Mouse (Mus musculus) right cerebral cortex, postnatal 4 days (tissue): ENCODE results near the gene Gldc.
"Not testable (repeated sequence)": the region's sequence is repeated elsewhere in the genome, so short reads cannot be mapped to it uniquely, and the experiment has no call there.

Source experiments
- DNase-seq: peaks from one replicate; pipeline ENCODE4 v3.0.0-alpha.2; 2022

Gene Gldc

GRCm38 (mm10) chr19:30174919-30175571 lies at the start of gene Gldc:
TSS of gene Gldc (minus strand) at chr19:30175429.
- peak; percentile 57 for DNase-seq

- DNase-seq = not testable (repeated sequence)
Observed at GRCm38 (mm10) chr19:30222593-30222992, 47.4 kb upstream of the Gldc start.

GRCm38 (mm10) chr19:30217335-30217734 lies 42.1 kb upstream of the Gldc start:
- peak; percentile 74 for DNase-seq

DNA sequence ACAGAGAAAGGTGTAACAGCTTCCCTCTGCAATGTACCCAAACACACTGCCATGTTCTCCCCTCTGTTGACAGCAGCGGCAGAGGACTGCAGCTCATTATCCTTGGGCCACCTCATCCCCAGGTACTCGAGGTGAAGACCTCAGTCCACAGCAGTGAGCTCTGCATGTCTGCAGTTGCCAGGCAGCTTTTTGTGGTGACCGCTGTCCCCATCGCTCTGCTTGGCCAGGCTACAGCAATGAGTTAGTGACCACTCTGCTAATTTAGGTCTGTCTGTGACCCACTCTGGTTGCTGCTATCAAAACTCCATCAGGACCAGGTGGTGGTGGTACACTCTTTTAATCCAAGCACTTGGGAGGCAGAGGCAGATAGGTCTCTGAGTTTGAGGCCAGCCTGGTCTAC lies 41.0 kb upstream of the Gldc start:
- DNase-seq = no peak

DNA sequence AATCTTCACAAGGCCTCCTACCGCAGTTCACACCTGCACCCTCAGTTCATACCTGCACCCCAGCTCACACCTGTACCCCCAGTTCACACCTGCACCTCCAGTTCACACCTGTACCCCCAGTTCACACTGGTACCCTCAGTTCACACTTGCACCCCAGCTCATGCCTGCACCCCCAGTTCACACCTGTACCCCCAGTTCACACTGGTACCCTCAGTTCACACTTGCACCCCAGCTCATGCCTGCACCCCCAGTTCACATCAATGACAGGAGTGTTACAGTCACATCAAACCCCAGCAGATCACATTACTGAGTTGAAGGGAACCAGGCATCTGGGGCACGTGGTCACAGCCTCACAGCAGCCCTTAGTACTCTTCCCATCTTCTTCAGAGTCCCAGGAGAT lies 40.5 kb upstream of the Gldc start:
- not testable (repeated sequence) for DNase-seq

DNA sequence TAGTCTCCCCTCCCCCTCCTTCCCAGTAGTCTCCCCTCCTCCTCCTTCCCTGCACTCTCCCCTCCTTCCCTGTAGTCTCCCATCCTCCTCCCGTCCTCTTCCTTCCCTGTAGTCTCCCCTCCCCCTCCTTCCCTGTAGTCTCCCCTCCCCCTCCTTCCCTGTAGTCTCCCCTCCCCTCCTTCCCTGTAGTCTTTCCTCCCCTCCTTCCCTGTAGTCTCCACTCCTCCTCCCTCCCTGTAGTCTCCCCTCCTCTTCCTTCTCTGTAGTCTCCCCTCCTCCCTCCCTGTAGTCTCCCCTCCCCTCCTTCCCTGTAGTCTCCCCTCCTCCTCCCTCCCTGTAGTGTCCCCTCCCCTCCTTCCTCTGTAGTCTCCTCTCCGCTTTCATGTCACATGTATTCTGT lies 38.8 kb upstream of the Gldc start:
- no peak for DNase-seq

DNA sequence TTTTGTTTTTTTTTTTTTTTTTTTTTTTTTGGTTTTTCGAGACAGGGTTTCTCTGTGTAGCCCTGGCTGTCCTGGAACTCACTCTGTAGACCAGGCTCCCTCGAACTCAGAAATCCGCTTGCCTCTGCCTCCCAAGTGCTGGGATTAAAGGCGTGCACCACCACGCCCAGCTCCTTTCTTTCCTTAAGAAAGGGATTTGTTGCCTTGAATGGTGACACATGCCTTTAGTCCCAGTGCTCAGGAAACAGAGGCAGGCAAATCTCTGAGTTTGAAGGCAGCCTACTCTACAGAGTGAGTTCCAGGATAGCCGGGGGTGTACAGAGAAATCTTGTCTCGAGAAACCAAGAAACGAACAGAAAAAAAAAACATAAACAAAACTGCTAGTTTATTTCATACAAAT lies 33.8 kb upstream of the Gldc start:
- not testable (repeated sequence) for DNase-seq

DNA sequence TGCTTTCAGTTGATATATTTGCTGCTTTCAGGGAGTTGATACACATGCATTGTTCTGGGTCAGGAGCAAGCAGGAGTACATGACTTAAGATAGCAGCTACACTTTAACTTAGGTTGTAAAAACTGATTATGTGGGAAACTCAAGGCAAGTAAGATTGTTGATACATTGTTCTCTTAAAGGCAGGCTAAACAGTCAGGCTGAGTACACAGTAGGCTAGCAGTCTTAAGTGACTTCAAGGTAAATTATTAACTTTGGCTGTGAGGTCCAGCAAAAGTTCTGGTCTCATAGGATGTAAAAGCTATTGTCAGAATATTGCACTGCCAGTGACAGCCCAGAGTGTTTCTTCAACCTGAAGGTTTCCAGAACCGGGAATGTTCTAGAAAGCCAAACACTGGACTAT lies 31.8 kb upstream of the Gldc start:
- DNase-seq = no peak

GRCm38 (mm10) chr19:30205874-30206273 lies 30.6 kb upstream of the Gldc start:
- no peak for DNase-seq

- peak; percentile 39 for DNase-seq
Observed at GRCm38 (mm10) chr19:30205159-30205816, 30.1 kb upstream of the Gldc start.

- no peak for DNase-seq
Observed at GRCm38 (mm10) chr19:30202177-30202576, 26.9 kb upstream of the Gldc start.

DNA sequence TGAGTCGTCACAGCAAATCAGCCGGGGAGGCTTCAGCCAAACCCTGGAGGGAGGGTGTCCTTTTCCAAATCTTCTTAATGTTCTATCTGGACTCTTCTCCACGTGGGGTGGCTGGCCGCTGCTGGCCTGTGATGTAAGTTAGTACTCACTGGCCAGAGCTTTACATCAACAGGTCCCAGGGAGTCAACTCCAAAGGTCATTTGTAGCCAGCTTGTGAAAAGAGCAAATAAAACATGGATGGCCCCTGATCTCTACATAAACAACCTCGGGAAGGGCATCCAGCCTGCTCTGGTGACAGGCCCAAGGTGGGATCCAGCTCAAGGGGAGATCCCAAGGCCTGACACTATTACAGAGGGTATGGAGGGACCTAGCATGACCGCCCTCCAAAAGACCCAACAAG lies 19.8 kb upstream of the Gldc start:
- no peak for DNase-seq

DNA sequence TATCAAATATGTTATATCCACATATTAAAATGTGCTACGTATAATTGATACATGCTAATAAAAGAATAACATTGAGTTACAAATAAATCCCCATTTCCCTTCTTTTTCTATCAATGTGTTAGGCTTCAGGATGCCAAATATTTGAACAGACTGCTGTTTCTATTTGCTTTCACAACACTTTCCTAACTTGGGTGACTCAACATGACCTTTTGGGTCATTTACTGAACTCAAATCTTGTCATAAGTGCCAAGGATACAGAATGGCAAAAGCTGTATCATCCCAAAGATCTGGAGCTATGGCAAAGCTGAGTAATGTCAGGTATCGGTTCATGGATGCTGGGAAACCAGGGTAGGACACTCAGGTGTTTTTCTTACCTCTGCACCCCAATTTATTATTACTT lies 12.0 kb upstream of the Gldc start:
- DNase-seq = no peak

GRCm38 (mm10) chr19:30185536-30185935 lies 10.3 kb upstream of the Gldc start:
- no peak for DNase-seq

DNA sequence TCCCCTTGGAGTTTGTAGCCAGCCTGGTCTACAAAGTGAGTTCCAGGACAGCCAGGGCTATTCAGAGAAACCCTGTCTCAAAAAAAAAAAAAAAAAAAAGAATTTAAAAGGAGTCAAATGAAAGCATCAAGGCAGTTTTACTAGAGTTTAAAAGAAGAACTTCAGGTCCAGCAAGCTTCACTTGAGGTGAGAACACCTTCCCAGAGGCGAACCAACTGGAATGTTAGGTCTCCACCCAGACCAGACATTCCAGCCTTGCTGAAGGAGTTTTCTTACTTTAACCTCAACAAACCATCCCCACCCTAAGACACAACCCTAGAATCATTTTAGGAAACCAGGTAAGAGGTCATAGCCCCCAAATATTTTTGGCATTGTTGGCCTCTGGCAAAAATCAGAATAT lies 4.8 kb upstream of the Gldc start:
- DNase-seq = no peak

DNA sequence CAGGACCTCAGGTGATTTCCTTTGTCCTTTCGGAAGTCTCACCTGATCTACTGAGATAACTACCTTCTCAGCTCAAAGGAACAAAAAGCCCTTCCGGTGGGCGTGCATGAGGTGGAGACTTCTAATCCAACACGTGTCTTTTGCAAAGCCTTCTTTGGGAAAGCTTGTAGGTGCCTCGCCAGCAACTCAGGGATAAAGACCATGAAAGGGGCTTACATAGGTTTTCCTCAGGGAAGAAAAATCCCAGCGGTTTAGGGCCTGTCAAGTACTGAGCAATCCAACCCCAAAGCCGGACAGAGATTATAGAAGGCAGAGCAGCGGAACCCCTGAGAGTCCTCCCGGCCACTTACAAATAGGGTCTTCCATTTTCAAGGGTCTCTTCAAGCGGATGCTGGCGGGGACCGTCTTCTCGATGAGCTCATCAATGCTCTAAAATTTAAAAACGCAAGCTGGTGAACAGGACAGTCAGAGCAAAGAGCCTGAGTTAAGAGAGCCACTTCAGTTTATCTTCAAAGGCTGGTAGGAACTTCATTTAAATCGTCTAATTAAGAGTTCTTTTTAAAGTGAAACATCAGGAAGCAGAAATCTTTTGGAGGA lies 1.1 kb downstream of the Gldc start:
- no peak for DNase-seq

DNA sequence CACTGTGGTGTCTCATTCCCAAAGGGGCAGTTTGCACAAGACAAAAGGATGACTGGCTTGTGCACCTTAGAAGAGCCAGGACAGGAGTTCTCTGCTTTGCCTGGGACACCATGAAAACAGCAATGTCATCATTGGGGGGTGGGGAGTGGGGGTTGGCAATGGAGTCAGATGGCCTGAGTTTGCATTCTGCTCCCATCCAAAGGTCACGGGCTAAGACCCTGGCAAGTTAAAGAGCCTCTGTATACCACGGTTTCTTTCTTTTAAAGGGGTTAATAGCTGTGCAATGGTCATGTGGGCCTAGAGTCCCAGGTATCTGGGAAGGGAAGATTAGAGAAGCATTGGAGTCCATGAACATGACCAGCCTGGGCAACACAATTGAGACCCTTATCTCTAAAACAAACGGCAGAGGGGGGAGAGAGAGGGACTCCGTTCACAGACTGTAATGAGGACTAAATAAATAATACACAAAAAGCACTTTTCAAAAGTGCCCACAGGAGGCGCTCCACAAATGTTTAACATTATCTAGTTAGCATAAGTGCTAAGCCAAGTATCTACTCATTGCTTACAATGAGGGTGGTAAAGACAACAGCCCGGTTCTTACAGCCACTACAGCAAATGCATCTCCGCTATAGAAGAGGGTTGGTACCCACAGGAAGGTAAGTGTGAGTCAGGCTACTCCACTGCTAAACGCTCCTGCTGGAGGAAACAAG lies 3.7 kb downstream of the Gldc start:
- no peak for DNase-seq

DNA sequence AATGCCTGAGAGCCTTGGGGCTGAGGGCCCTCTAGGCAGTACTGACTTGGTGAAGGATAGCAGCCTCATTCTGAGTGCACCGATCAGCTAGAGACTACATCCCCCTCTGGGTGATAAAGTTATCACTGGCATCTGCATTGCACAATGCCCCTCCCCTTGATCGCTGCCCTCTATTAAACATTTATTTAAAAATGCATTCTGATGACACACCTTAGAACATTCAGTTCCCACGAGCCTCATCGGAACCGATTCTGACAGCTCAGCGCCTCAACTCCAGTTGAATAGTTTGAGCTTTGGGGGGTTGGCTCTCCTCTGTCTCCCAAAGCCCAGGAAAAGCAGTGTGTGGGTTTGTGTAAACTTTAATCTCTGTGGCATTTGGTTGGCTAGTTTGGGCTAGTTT lies 4.9 kb downstream of the Gldc start:
- no peak for DNase-seq

GRCm38 (mm10) chr19:30166801-30167505 lies 8.3 kb downstream of the Gldc start:
- DNase-seq = no peak

GRCm38 (mm10) chr19:30164228-30164627 lies 11.0 kb downstream of the Gldc start:
- no peak for DNase-seq

DNA sequence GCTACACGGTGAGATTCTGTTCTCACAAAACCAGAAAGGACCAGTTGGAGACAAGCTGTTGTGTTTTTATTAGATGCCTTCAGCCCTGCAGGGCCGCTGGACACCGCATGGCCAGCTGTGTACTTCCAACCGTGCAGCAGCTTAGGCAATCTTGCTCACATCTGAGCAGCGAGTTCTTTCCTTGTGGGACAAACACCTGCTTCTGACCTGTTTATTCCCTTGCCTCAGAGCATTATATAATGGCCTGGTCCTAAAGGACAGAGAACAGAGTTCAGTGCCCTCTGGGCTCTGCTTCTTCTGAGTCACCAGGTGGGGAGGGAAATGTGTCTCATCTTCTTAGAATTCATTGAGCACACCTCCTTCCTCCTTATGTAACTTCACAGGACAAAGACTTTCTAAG lies 12.4 kb downstream of the Gldc start:
- DNase-seq = no peak

DNA sequence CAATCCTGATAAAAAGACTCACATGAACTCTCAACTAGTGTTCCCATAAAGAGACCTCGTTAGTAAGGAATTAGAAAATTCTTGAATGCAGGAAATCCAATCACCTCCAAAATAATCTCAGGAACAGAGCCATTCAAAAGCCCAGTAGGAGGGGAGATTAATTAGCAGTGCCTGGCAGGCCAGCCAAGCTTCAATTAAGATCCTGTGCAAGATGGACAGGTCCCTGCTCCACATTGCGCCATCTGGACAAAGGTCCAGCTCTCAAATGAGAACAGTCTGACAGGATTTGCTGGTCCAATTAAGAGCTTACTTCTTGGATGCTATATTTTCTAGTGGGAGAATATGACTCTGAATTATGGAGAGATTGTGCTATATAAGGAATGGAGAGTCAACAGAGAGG lies 15.2 kb downstream of the Gldc start:
- no peak for DNase-seq

DNA sequence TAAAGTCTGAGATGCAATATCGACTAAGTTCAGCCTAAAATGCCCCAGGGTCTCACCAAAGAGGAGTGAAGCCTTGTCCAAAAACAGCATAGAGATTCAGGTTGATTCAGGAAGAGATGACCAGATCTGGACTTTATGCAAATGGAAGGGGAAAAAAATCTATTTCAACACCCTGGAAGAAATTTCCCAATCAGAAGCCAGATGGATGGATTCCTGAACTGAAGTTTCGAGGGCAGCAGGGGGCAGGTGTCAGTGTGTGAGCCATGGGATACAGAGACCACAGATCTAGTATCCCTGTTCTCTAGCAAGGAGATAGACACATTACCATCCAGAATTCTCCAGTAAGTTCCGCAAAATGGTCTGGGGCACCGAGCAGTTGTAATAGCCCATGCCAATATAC lies 17.0 kb downstream of the Gldc start:
- DNase-seq = no peak
